Mouse (Mus musculus): Measurements from ENCODE around the gene Clec3b. TPM values are rescaled to one million over a fixed set of nuclear protein-coding genes. Genes with fewer than 3 reads are reported as not detected.

Clec3b gene
- total RNA-seq, 1 experiment = not detected

GRCm38 (mm10) chr9:123173760-123174159 is 23.0 kb downstream of the Clec3b start:
- H3K9me3 ChIP-seq (ENCODE audit: control insufficient read depth, insufficient read depth, low read depth, low read length) = no peaks in the 10 kb centered on the region
- TF ChIP-seq MAFK (IDR thresholded peaks at IDR 0.05; ENCODE audit: insufficient read depth, low read depth, low read length) (no peak), CHD2 (IDR thresholded peaks at IDR 0.05; ENCODE audit: low read depth, low read length) (no peak), HCFC1 (IDR thresholded peaks at IDR 0.05; ENCODE audit: borderline replicate concordance, insufficient read depth, low read length) (no peak), ZNF384 (IDR thresholded peaks at IDR 0.05; ENCODE audit: low read depth, low read length) (no peak), ZC3H11A (IDR thresholded peaks at IDR 0.05; ENCODE audit: borderline replicate concordance, low read depth, low read length) (no peak)
- DNase-seq (ENCODE audit: low read depth, low spot score) = no peak
- H3K9ac ChIP-seq (ENCODE audit: insufficient read depth, low read depth, low read length, poor library complexity, severe bottlenecking) = no peak overlapping the region
- no peaks in the 10 kb centered on the region for H3K36me3 ChIP-seq (ENCODE audit: control insufficient read depth, insufficient read depth, low read length, poor library complexity, severe bottlenecking)
- H3K27ac ChIP-seq (ENCODE audit: insufficient read depth, low read depth, low read length, poor library complexity, severe bottlenecking) = no peak overlapping the region
- no peak overlapping the region for H3K4me3 ChIP-seq (ENCODE audit: insufficient read depth in 1 of 2, low read depth in 1 of 2, low read length in 2 of 2, poor library complexity in 1 of 2, severe bottlenecking in 1 of 2)
- in situ Hi-C loops (cut with MboI; ENCODE audit: low sequenced_read_pairs in 2 of 2, unreplicated experiment in 2 of 2) = no loop called here
- H3K4me1 ChIP-seq (ENCODE audit: control insufficient read depth in 2 of 2, insufficient read depth in 2 of 2, low read length in 2 of 2, poor library complexity in 1 of 2) = no peaks in the 10 kb centered on the region

- no peak for TF ChIP-seq ZNF384 (IDR thresholded peaks at IDR 0.05; ENCODE audit: low read depth, low read length)
- no peak for TF ChIP-seq MAFK (IDR thresholded peaks at IDR 0.05; ENCODE audit: insufficient read depth, low read depth, low read length)
- TF ChIP-seq CHD2 (IDR thresholded peaks at IDR 0.05; ENCODE audit: low read depth, low read length) = no peak
- no peak for TF ChIP-seq ZC3H11A (IDR thresholded peaks at IDR 0.05; ENCODE audit: borderline replicate concordance, low read depth, low read length)
- no peak for TF ChIP-seq HCFC1 (IDR thresholded peaks at IDR 0.05; ENCODE audit: borderline replicate concordance, insufficient read depth, low read length)
- Histone ChIP-seq H3K9ac (ENCODE audit: insufficient read depth, low read depth, low read length, poor library complexity, severe bottlenecking) (no peak overlapping the region), H3K4me3 (ENCODE audit: insufficient read depth in 1 of 2, low read depth in 1 of 2, low read length in 2 of 2, poor library complexity in 1 of 2, severe bottlenecking in 1 of 2) (no peak overlapping the region), H3K4me1 (ENCODE audit: control insufficient read depth in 2 of 2, insufficient read depth in 2 of 2, low read length in 2 of 2, poor library complexity in 1 of 2) (no peaks in the 10 kb centered on the region), H3K27ac (ENCODE audit: insufficient read depth, low read depth, low read length, poor library complexity, severe bottlenecking) (no peak overlapping the region), H3K9me3 (ENCODE audit: control insufficient read depth, insufficient read depth, low read depth, low read length) (no peaks in the 10 kb centered on the region), H3K36me3 (ENCODE audit: control insufficient read depth, insufficient read depth, low read length, poor library complexity, severe bottlenecking) (no peaks in the 10 kb centered on the region)
- in situ Hi-C loops (cut with MboI; ENCODE audit: low sequenced_read_pairs in 2 of 2, unreplicated experiment in 2 of 2) = no loop called here
- DNase-seq (ENCODE audit: low read depth, low spot score) = no peak
Observed at GRCm38 (mm10) chr9:123174356-123174755, 23.6 kb downstream of the Clec3b start.

- Histone ChIP-seq H3K36me3 (ENCODE audit: control insufficient read depth, insufficient read depth, low read length, poor library complexity, severe bottlenecking) (no peaks in the 10 kb centered on the region; the same call in 1 of the 2 replicates), H3K9me3 (ENCODE audit: control insufficient read depth, insufficient read depth, low read depth, low read length) (no peaks in the 10 kb centered on the region), H3K9ac (ENCODE audit: insufficient read depth, low read depth, low read length, poor library complexity, severe bottlenecking) (no peak overlapping the region), H3K4me3 (ENCODE audit: insufficient read depth in 1 of 2, low read depth in 1 of 2, low read length in 2 of 2, poor library complexity in 1 of 2, severe bottlenecking in 1 of 2) (no peak overlapping the region), H3K27ac (ENCODE audit: insufficient read depth, low read depth, low read length, poor library complexity, severe bottlenecking) (no peak overlapping the region), H3K4me1 (ENCODE audit: control insufficient read depth in 2 of 2, insufficient read depth in 2 of 2, low read length in 2 of 2, poor library complexity in 1 of 2) (no peaks in the 10 kb centered on the region)
- no peak for DNase-seq (ENCODE audit: low read depth, low spot score)
- TF ChIP-seq ZNF384 (IDR thresholded peaks at IDR 0.05; ENCODE audit: low read depth, low read length) (no peak), ZC3H11A (IDR thresholded peaks at IDR 0.05; ENCODE audit: borderline replicate concordance, low read depth, low read length) (no peak), CHD2 (IDR thresholded peaks at IDR 0.05; ENCODE audit: low read depth, low read length) (no peak), HCFC1 (IDR thresholded peaks at IDR 0.05; ENCODE audit: borderline replicate concordance, insufficient read depth, low read length) (no peak), MAFK (IDR thresholded peaks at IDR 0.05; ENCODE audit: insufficient read depth, low read depth, low read length) (no peak)
- in situ Hi-C loops (cut with MboI; ENCODE audit: low sequenced_read_pairs in 2 of 2, unreplicated experiment in 2 of 2) = no loop called here
Observed at GRCm38 (mm10) chr9:123177380-123178048, 26.8 kb downstream of the Clec3b start.

- no peaks in the 10 kb centered on the region for H3K4me1 ChIP-seq (ENCODE audit: control insufficient read depth in 2 of 2, insufficient read depth in 2 of 2, low read length in 2 of 2, poor library complexity in 1 of 2)
- H3K27ac ChIP-seq (ENCODE audit: insufficient read depth, low read depth, low read length, poor library complexity, severe bottlenecking) = no peak overlapping the region
- in situ Hi-C loops (cut with MboI; ENCODE audit: low sequenced_read_pairs in 2 of 2, unreplicated experiment in 2 of 2) = no loop called here
- H3K9me3 ChIP-seq (ENCODE audit: control insufficient read depth, insufficient read depth, low read depth, low read length) = no peaks in the 10 kb centered on the region
- no peak for TF ChIP-seq CHD2 (IDR thresholded peaks at IDR 0.05; ENCODE audit: low read depth, low read length)
- no peak for TF ChIP-seq MAFK (IDR thresholded peaks at IDR 0.05; ENCODE audit: insufficient read depth, low read depth, low read length)
- TF ChIP-seq ZC3H11A (IDR thresholded peaks at IDR 0.05; ENCODE audit: borderline replicate concordance, low read depth, low read length) = no peak
- no peak for TF ChIP-seq HCFC1 (IDR thresholded peaks at IDR 0.05; ENCODE audit: borderline replicate concordance, insufficient read depth, low read length)
- no peak for TF ChIP-seq ZNF384 (IDR thresholded peaks at IDR 0.05; ENCODE audit: low read depth, low read length)
- no peak overlapping the region for H3K9ac ChIP-seq (ENCODE audit: insufficient read depth, low read depth, low read length, poor library complexity, severe bottlenecking)
- H3K4me3 ChIP-seq (ENCODE audit: insufficient read depth in 1 of 2, low read depth in 1 of 2, low read length in 2 of 2, poor library complexity in 1 of 2, severe bottlenecking in 1 of 2) = no peak overlapping the region
- DNase-seq (ENCODE audit: low read depth, low spot score) = no peak
- H3K36me3 ChIP-seq (ENCODE audit: control insufficient read depth, insufficient read depth, low read length, poor library complexity, severe bottlenecking) = peaks cover 3% of the 10 kb centered on the region; the same call in 1 of the 2 replicates
Observed at GRCm38 (mm10) chr9:123180003-123180402, 29.3 kb downstream of the Clec3b start.
